Mouse (Mus musculus) neural tube, embryonic 15.5 days (tissue): ENCODE results near the gene Dbx1. TPM values are rescaled to one million over a fixed set of nuclear protein-coding genes. Genes with fewer than 3 reads are reported as not detected.

Experiments
- ATAC-seq: fragments of 200-750 bp; cut with Nextera tagmentation; 2 replicates; pipeline ENCODE4 v1.8.0; 2017; ENCODE audit warnings: mild to moderate bottlenecking, moderate TSS enrichment, moderate library complexity; ENCODE audit not compliant: low FRiP score
- H3K27ac ChIP-seq: fragments of 300-500 bp; sonication (generic); replicated peaks from 2 replicates; pipeline ENCODE4 v1.5.1; 2015; ENCODE audit warnings: mild to moderate bottlenecking, inconsistent platforms
- H3K27me3 ChIP-seq: fragments of 300-500 bp; sonication (generic); replicated peaks from 2 replicates; pipeline ENCODE4 v1.6.1; 2015; ENCODE audit warnings: inconsistent platforms
- H3K36me3 ChIP-seq: fragments of 300-500 bp; sonication (generic); 2 replicates; pipeline ENCODE4 v1.6.1; 2015; ENCODE audit warnings: inconsistent platforms
- H3K4me1 ChIP-seq: fragments of 300-500 bp; sonication (generic); 2 replicates; pipeline ENCODE4 v1.6.1; 2015; ENCODE audit warnings: inconsistent platforms
- H3K4me2 ChIP-seq: fragments of 300-500 bp; sonication (generic); 2 replicates; pipeline ENCODE4 v1.6.1; 2015; ENCODE audit warnings: inconsistent platforms, mild to moderate bottlenecking, moderate library complexity
- H3K4me3 ChIP-seq: fragments of 300-500 bp; sonication (generic); replicated peaks from 2 replicates; pipeline ENCODE4 v1.5.1; 2015; ENCODE audit warnings: mild to moderate bottlenecking, inconsistent platforms
- H3K9ac ChIP-seq: fragments of 300-500 bp; sonication (generic); replicated peaks from 2 replicates; pipeline ENCODE4 v1.6.1; 2015; ENCODE audit warnings: mild to moderate bottlenecking, inconsistent platforms
- H3K9me3 ChIP-seq: fragments of 300-500 bp; sonication (generic); replicated peaks from 2 replicates; pipeline ENCODE4 v1.6.1; 2016; ENCODE audit warnings: inconsistent platforms
- WGBS: fragments of 180-500 bp; shearing (Covaris S2); methylation state at CpG from one replicate; pipeline ENCODE4 v1.1.7; 2015; ENCODE audit warnings: mixed read lengths; 5-methylcytosine and 5-hydroxymethylcytosine counted together
- polyA plus RNA-seq: library from polyadenylated mRNA; unstranded; fragments of >200 nt; fragmentation: Nextera tagmentation; extraction: Ambion mirVana; gene quantifications from 2 replicates; pipeline ENCODE4 v1.2.1, GENCODE M21; 2015

Dbx1 gene
- polyA plus RNA-seq, 1 experiment from 2014 or later = 1.6 TPM

DNA sequence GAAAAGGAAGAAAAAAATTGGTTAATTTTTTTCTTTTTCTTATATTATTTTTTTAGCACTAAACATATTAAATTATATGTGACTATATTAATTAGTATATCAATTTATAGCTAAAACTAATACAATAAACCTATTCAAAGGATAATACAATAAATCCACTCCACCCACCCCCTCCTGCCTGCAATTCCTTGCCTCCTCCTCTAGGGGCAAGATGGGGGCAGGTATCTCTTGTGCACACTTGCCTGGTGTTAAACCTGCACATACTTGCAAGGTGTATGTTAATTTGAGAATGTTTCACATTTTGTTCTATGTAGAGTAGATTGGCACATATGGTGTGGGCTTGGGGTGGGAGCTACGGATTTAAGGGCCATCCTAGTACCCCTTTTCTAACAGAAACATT, 16.5 kb downstream of the Dbx1 start:
- peaks cover 87% of the 10 kb centered on the region for H3K27me3 ChIP-seq
- no peaks in the 10 kb centered on the region for H3K4me1 ChIP-seq
- no peak overlapping the region for H3K4me2 ChIP-seq
- WGBS = 87% methylated on average over 1 of the region's 1 CpGs
- no peaks in the 10 kb centered on the region for H3K9me3 ChIP-seq
- ATAC-seq = no peak
- no peaks in the 10 kb centered on the region for H3K36me3 ChIP-seq
- H3K9ac ChIP-seq = no peak overlapping the region
- H3K4me3 ChIP-seq = no peak overlapping the region
- no peak overlapping the region for H3K27ac ChIP-seq

DNA sequence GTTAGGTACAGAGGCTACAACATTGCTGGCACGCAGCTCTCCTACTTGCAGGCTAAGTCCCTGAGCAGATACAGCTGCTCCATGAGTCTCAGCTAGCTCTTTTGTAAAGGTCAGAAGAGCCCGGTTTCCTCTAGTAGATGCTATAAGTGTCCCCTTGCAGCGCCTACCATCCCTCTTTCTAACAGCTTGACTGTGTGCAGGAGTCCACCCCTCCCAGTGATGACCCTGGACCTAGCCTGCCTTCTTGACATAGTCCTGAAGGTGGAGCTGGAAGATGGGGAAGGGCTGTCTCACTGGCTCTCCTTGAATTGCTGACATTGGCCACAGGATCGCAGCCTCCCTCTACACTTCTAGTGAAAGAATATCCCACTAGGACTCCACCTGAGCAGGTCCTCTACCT, 19.6 kb downstream of the Dbx1 start:
- peaks cover 78% of the 10 kb centered on the region for H3K27me3 ChIP-seq

DNA sequence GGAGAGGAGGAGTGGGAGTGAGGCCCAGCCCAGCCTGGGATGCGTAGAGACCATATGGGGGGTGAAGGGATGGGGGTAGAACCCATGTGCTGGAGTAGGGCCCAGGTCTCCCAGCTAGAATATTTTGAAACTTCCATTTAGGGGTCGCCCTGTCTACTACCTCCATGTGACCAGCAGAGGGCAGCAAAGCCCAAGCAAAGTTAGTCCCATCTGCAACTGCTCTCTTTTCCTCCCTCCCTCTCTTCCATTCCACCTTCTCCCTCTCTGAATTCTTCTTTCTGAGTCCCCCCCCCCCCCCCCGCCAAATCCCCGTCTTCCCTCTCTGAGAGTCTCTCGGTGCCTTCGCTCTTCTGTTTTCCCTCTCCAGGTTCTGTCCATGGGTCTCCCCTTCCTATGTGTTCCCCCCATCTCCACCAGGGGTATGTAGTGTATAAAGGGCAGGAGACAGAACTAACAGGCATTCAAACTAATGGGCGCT, 20.4 kb downstream of the Dbx1 start:
- H3K27ac ChIP-seq = no peak overlapping the region
- H3K36me3 ChIP-seq = no peaks in the 10 kb centered on the region
- ATAC-seq = peak; percentile 85
- H3K9me3 ChIP-seq = no peaks in the 10 kb centered on the region
- no peaks in the 10 kb centered on the region for H3K4me1 ChIP-seq
- H3K4me2 ChIP-seq = peak overlapping the region; percentile 39
- WGBS = 10% methylated on average over 6 of the region's 7 CpGs
- no peak overlapping the region for H3K9ac ChIP-seq
- H3K27me3 ChIP-seq = peaks cover 72% of the 10 kb centered on the region
- H3K4me3 ChIP-seq = no peak overlapping the region

More for the DNA sequence above, 19.6 kb downstream of the Dbx1 start:
- Histone ChIP-seq H3K4me2 (no peak overlapping the region), H3K4me3 (no peak overlapping the region), H3K9ac (no peak overlapping the region), H3K9me3 (no peaks in the 10 kb centered on the region), H3K27ac (no peak overlapping the region), H3K4me1 (no peaks in the 10 kb centered on the region), H3K36me3 (no peaks in the 10 kb centered on the region)
- WGBS = 75% methylated on average over 4 of the region's 4 CpGs
- 0 out of 2 replicates have a peak, but pooled peaks have one; percentile 32 for ATAC-seq

DNA sequence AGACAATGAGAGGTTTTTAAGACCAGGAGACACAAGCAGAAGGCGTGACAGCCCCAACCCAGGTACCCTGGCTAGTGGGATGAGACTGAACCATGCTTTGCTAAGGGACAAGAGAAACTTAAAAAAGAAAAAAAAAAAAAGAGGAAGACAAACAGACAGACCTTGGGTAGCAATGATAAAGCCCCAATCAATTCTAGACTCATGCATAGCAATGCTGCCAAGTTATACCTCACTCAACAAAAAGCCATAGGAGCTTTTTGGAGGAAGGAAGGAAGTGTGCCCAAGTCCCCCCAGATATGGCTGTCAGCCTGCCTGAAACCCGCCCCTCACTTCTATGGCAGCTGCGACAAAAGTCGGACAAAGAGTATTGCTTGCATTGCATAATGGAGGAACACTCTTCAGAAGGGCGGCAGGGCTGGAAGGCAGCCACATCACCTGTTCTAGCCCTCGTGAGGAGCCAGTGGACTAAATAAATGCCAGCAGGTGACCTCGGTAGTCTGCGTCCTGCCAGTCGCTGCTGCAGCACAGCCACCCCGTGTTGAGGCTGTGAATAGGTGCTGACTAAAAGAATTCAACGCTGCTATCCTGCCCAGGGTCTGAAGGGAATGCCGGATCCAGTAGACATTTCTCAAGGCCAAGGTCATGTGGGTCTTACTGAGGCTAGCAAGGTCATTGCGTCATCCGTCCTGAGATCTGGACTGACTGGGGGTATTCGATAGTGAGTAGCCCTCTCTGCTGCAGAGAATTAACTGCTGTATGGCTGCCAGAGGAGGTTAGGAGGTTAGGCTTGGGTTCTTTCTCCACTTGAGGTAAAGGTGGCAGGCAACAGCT, 31.5 kb downstream of the Dbx1 start:
- Histone ChIP-seq H3K4me2 (no peak overlapping the region), H3K9ac (no peak overlapping the region), H3K9me3 (no peaks in the 10 kb centered on the region), H3K4me1 (no peaks in the 10 kb centered on the region), H3K36me3 (peaks cover 19% of the 10 kb centered on the region), H3K27ac (no peak overlapping the region), H3K27me3 (no peaks in the 10 kb centered on the region), H3K4me3 (no peak overlapping the region)
- WGBS = 89% methylated on average over 15 of the region's 15 CpGs
- ATAC-seq = no peak

DNA sequence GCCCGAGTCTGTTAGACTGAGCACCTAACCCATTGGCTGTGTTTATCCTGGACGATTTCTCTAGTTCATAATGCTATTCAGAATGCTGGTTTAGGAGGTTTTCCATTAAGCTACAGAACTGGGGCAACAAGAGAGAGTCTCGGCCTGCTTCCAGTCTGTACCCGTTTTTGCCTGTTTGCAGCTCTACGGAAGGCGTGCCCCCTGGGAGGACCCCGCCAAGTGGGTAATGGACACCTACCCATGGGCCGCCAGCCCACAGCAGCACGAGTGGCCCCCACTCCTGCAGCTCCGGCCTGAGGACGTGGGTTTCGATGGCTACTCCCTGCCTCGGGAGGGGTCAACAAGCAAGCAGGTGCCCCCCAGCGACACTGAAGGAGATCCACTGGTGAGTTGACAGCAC, 32.4 kb downstream of the Dbx1 start:
- whole genome bisulfite sequencing = 93% methylated on average over 14 of the region's 14 CpGs

DNA sequence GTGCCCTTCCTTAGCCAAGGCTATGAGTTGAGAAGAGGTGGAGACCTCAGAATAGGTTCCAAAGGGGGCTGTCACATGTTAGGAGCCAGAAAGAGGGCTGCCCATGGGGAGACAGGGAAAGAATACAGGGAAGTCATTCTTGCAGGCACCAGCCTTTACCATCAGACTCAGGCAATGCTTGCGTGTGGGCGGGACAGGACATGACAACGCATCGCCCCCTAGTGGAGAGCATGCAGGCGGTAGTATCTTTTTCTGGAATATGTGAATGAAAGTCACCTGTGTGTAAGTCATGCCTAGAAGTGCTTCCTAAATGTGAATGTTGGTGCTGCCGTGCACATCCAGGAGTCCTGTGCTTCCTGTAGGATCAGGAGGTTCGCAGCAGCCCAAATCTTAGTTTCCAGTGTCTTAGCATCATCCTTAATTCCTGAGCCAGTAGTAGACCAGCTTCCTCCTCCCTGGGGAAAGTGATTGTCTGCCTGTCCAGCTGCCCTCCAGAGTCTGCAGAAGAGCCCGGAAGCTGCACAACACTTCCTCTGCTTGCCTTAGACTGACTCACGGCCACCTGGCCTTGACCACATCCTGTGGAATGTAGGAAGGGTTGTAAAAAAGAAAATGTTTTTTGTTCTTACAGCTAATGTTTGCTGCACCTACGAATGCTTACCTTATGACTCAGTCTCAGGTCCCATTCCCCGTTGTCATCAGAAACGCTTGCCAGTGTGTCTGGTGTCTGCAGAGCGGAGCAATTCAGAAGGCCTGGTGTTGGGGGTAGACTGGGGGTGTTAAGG, 35.3 kb downstream of the Dbx1 start:
- H3K27me3 ChIP-seq = no peaks in the 10 kb centered on the region
- peak; percentile 51; the same call in 1 of the 2 replicates for ATAC-seq
- 56% methylated on average over 13 of the region's 13 CpGs for WGBS
- H3K9me3 ChIP-seq = no peaks in the 10 kb centered on the region
- no peak overlapping the region for H3K4me2 ChIP-seq
- H3K4me3 ChIP-seq = no peak overlapping the region
- H3K9ac ChIP-seq = no peak overlapping the region
- peaks cover 50% of the 10 kb centered on the region for H3K36me3 ChIP-seq
- no peaks in the 10 kb centered on the region for H3K4me1 ChIP-seq
- no peak overlapping the region for H3K27ac ChIP-seq

More for the DNA sequence above, 32.4 kb downstream of the Dbx1 start:
- ATAC-seq = no peak
- Histone ChIP-seq H3K4me3 (no peak overlapping the region), H3K4me2 (no peak overlapping the region), H3K36me3 (peaks cover 26% of the 10 kb centered on the region), H3K9me3 (no peaks in the 10 kb centered on the region), H3K27me3 (no peaks in the 10 kb centered on the region), H3K27ac (no peak overlapping the region), H3K4me1 (no peaks in the 10 kb centered on the region), H3K9ac (no peak overlapping the region)

DNA sequence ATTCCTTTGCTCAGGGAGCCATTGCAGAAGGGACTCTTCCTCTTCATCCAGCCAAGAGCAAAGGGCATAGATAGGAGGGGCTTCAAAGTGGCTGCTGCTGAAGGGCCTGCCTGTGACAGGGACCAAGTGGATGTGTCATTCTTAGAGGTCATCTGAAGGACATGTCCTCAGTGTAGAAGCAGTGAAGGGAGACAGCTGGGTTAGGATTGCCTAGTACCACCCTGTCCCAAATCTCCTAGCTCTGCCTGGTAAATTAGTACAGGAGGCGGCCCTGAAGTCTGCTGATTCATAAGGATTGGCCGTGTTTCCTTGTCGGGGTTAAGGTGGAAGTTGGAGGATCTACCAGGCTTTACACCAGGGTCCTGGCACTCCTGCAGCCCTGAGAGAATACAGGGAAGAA, 36.7 kb downstream of the Dbx1 start:
- no peak overlapping the region for H3K27ac ChIP-seq
- 94% methylated on average over 3 of the region's 3 CpGs for WGBS
- H3K9me3 ChIP-seq = no peaks in the 10 kb centered on the region
- H3K4me2 ChIP-seq = no peak overlapping the region
- H3K36me3 ChIP-seq = peaks cover 51% of the 10 kb centered on the region
- no peak overlapping the region for H3K9ac ChIP-seq
- H3K4me3 ChIP-seq = no peak overlapping the region
- no peaks in the 10 kb centered on the region for H3K4me1 ChIP-seq
- no peaks in the 10 kb centered on the region for H3K27me3 ChIP-seq
- no peak for ATAC-seq

DNA sequence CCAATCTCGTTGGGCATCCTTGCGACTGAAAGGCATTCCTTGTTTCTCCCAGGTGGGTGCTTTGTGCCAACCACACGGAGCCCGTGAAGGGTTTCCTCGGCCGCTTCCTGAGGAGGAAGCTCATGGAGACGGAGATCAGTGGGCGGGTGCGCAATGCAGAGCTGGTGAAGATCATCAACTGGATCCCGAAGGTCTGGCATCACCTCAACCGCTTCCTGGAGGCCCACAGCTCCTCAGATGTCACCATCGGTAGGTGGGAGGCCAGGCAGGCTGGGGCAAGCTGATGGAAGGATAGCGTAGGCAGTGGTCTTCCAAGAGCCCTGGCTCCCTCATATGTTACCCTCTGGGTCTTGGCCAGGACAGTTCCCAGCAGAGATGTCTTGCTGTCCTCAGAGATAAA, 38.4 kb downstream of the Dbx1 start:
- no peaks in the 10 kb centered on the region for H3K9me3 ChIP-seq
- no peak overlapping the region for H3K4me3 ChIP-seq
- H3K4me2 ChIP-seq = no peak overlapping the region
- H3K36me3 ChIP-seq = peaks cover 61% of the 10 kb centered on the region
- no peaks in the 10 kb centered on the region for H3K4me1 ChIP-seq
- no peak for ATAC-seq
- WGBS = 96% methylated on average over 13 of the region's 13 CpGs
- H3K27ac ChIP-seq = no peak overlapping the region
- H3K9ac ChIP-seq = no peak overlapping the region
- H3K27me3 ChIP-seq = no peaks in the 10 kb centered on the region

DNA sequence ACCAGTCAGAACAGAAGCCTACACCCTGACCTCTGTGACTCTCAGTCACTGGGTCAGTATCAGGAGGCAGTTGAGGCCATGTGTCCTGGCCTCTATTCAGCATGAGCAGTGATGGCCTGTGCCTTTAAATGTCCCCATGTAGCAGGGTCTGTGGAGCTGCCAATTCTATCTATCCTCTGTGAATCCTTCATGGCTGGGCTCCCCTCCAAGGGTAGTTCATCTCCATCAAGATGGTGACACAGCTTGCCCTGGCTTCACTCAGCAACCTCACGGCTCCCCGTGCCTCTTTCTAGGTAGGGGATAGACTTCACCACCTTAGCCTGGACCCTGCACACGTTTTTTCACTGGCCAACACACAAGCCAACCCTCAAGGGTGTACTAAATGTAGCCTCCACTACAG, 38.9 kb downstream of the Dbx1 start:
- 77% methylated on average over 3 of the region's 3 CpGs for WGBS
- Histone ChIP-seq H3K4me3 (no peak overlapping the region), H3K4me2 (no peak overlapping the region), H3K36me3 (peaks cover 62% of the 10 kb centered on the region), H3K4me1 (no peaks in the 10 kb centered on the region), H3K9ac (no peak overlapping the region), H3K27ac (no peak overlapping the region), H3K27me3 (no peaks in the 10 kb centered on the region), H3K9me3 (no peaks in the 10 kb centered on the region)
- ATAC-seq = no peak

DNA sequence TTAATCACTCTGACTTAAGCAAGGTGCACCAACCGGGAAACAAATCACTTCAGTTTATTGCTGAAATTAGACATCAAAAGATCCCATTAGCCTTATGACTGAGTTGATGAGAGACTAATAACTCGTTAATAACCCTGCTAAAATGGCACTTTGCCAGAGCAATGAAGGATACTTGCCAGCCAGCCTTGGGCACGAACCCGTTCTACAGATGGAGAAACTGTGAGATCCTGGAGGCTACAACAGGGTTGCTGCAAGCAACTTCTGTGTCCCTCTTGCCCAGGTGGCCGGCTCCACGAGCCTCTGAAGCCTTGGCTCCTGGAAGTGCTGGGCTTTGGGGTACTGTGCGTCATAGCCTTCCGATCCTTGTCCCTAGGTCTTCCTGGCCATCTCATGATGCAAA, 47.0 kb downstream of the Dbx1 start:
- Histone ChIP-seq H3K4me2 (no peak overlapping the region), H3K27ac (no peak overlapping the region), H3K36me3 (peaks cover 67% of the 10 kb centered on the region), H3K4me3 (no peak overlapping the region), H3K9me3 (no peaks in the 10 kb centered on the region), H3K27me3 (no peaks in the 10 kb centered on the region), H3K4me1 (no peaks in the 10 kb centered on the region), H3K9ac (no peak overlapping the region)
- ATAC-seq = no peak
- 87% methylated on average over 8 of the region's 8 CpGs for WGBS

DNA sequence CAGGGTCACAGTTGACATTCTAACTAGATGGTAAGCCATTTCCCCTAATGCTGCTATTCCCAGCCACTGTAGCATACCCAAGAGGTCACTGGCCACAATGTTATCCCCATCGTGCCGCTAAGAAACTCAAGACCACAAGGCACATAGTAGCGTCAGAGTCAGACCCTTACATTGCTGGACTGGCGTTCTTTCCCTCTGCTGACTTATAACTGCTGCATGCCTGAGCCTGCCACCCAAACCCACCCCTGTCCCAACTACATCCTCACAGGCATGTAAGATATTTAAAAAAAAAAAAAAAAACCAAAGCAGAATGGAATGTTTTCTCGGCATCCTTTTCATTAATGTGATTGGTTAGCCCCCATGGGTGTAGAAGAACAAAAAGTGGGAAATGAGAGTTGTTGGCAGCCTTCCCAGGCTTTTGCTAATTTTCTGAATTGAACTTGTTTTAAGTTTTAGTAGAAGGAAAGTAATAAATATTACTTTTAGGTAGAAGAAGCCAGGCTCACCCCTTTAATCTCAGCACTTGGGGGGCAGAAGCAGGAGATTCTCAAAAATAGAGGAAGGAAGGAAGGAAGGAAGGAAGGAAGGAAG, 50.0 kb downstream of the Dbx1 start:
- H3K4me3 ChIP-seq = no peak overlapping the region
- ATAC-seq = no peak
- H3K36me3 ChIP-seq = peaks cover 60% of the 10 kb centered on the region
- no peaks in the 10 kb centered on the region for H3K27me3 ChIP-seq
- no peaks in the 10 kb centered on the region for H3K9me3 ChIP-seq
- 73% methylated on average over 5 of the region's 5 CpGs for WGBS
- H3K4me2 ChIP-seq = no peak overlapping the region
- no peaks in the 10 kb centered on the region for H3K4me1 ChIP-seq
- no peak overlapping the region for H3K9ac ChIP-seq
- H3K27ac ChIP-seq = no peak overlapping the region
